Mouse (Mus musculus) stomach, postnatal 0 days (tissue): ENCODE data around the gene Nol4l.

Experiments used
- CTCF ChIP-seq: IDR thresholded peaks from 2 replicates; pipeline ENCODE4 v1.5.1; 2016; ENCODE audit warnings: antibody characterized with exemption, low read depth, mild to moderate bottlenecking, moderate library complexity
- EP300 ChIP-seq: optimal IDR thresholded peaks from 2 replicates; pipeline ENCODE3; 2016; ENCODE audit warnings: antibody characterized with exemption

GRCm38 (mm10) chr2:153527580-153528531 lies 1.9 kb downstream of the Nol4l start:
- TF ChIP-seq CTCF (no peak), EP300 (no peak)
